Mouse (Mus musculus): ENCODE measurements around the gene Ephb1.

The Ephb1 gene

DNA sequence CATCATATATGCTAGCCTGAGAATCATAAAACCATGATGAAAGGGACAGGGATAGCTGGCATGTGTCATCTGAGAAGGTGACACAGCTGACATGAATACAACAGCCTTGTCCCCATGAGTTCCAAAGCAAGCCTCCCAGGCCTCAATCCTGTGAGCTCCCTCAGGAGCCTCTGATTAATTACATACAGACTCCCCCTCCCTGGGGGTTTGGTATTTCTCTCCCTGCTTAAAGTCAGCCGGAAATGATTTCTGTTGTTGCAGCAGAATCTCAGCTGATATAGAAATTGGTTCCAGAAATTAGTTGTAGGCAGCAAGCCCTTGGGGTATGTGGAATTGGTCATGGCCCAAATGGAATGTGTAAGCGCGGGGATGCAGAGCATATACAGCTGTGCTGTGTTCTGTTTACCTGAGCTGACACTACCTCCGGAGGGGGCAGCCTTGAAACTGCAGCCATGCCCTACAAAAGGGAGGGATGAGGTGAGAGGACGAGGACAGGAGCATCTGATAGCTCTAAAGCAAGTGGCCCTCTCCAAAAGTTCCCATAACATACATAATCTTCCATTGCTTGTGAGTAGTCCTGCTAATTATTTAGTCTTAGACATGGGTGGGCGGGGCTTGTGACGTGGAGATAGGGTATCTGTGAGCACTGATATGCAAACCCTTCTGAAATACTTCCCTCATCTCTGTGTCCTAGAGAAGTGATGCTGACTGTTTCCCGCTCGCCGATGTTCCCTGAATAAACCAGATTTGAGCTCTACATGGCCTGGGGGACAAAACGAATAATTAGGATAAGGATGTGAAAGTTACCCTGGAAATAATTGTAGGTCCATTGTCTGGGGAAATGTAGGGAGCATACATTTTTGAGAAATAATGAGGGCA lies 477.1 kb downstream of the Ephb1 start:
- no peak for DNase-seq

- DNase-seq, result no peak
Measured at GRCm38 (mm10) chr9:101875306-101875705, 479.2 kb downstream of the Ephb1 start.
